Comparison of ENCODE assay signal across 9 mouse cellular contexts in genomic region chr15:97765090-97765794, GRCm38 (mm10). TPM values are rescaled to one million over a fixed set of nuclear protein-coding genes. Genes with fewer than 3 reads are reported as not detected.
DNase-seq lines count a peak whose midpoint lies in the region; ATAC-seq lines count a peak whose summit lies in the region.
"Had no signal": no experiment of that assay in that cellular context is flagged by ENCODE, and none has a peak within 500 bp of the region (broad histone marks: within the 10 kb centered on the region; RNA-seq: fewer than 3 reads in every experiment).

No protein-coding gene starts in this region.

- peaks cover 27% of the 10 kb centered on the region for H3K4me1 ChIP-seq in neural tube, embryonic 11.5 days (ENCODE audit: control insufficient read depth, insufficient read depth, low read length)
- H3K4me1 ChIP-seq in heart, embryonic 16.5 days (ENCODE audit: control insufficient read depth, insufficient read depth, low read length) = peaks cover 19% of the 10 kb centered on the region
- H3K4me1 ChIP-seq in limb, embryonic 15.5 days = peaks cover 51% of the 10 kb centered on the region
- peaks cover 10% of the 10 kb centered on the region; the same call in 1 of the 2 replicates for H3K4me1 ChIP-seq in stomach, embryonic 16.5 days (ENCODE audit: control insufficient read depth, insufficient read depth, low read length)

- H3K27me3 ChIP-seq in neural tube, embryonic 11.5 days (ENCODE audit: control insufficient read depth, insufficient read depth, low read length) = peaks cover 13% of the 10 kb centered on the region; the same call in 1 of the 2 replicates
- H3K27me3 ChIP-seq in heart, embryonic 16.5 days (ENCODE audit: control insufficient read depth, insufficient read depth, low read length) = 0 out of 2 replicates have a peak, but pooled peaks cover 2% of the 10 kb centered on the region
- H3K27me3 ChIP-seq in limb, embryonic 15.5 days = 0 out of 2 replicates have a peak, but pooled peaks cover 5% of the 10 kb centered on the region
- H3K27me3 ChIP-seq in stomach, embryonic 16.5 days (ENCODE audit: control insufficient read depth, insufficient read depth, low read length) = peaks cover 5% of the 10 kb centered on the region; the same call in 1 of the 2 replicates

- no peak overlapping the region for H3K4me3 ChIP-seq in neural tube, embryonic 11.5 days (ENCODE audit: low read depth, low read length)
- H3K4me3 ChIP-seq in heart, embryonic 16.5 days (ENCODE audit: low read length) = peak overlapping the region; percentile 64
- 0 out of 2 replicates have a peak overlapping the region, but pooled peaks have one; percentile 2 for H3K4me3 ChIP-seq in limb, embryonic 15.5 days
- H3K4me3 ChIP-seq in stomach, embryonic 16.5 days (replicated peaks; ENCODE audit: low read length) = no peak overlapping the region

- DNase-seq in neural tube, embryonic 11.5 days (ENCODE audit: low spot score) = no peak
- no peak for DNase-seq in neural tube, embryonic 10.5 days (ENCODE audit: extremely low spot score, low spot score)
- DNase-seq in thymus, adult 18-20 months = no peak
- no peak for DNase-seq in right cerebral cortex, postnatal 36 days (ENCODE audit: low spot score in 2 of 2)

- H3K4me2 ChIP-seq in neural tube, embryonic 11.5 days (ENCODE audit: low read depth) = peak overlapping the region; percentile 89
- peak overlapping the region; percentile 99 for H3K4me2 ChIP-seq in heart, embryonic 16.5 days (ENCODE audit: low read depth, low read length)
- peak overlapping the region; percentile 20; the same call in 1 of the 2 replicates for H3K4me2 ChIP-seq in limb, embryonic 15.5 days
- H3K4me2 ChIP-seq in stomach, embryonic 16.5 days (ENCODE audit: low read depth, low read length) = peak overlapping the region; percentile 89; the same call in 1 of the 2 replicates

- 31% methylated on average over 13 of the region's 13 CpGs for WGBS in neural tube, embryonic 11.5 days
- WGBS in heart, embryonic 16.5 days = 40% methylated on average over 13 of the region's 13 CpGs
- 49% methylated on average over 13 of the region's 13 CpGs for WGBS in limb, embryonic 15.5 days
- 44% methylated on average over 13 of the region's 13 CpGs for WGBS in stomach, embryonic 16.5 days

- H3K36me3 ChIP-seq in neural tube, embryonic 11.5 days (ENCODE audit: control insufficient read depth, insufficient read depth, low read length) = no peaks in the 10 kb centered on the region
- H3K36me3 ChIP-seq in heart, embryonic 16.5 days (ENCODE audit: control insufficient read depth, insufficient read depth) = no peaks in the 10 kb centered on the region
- peaks cover 3% of the 10 kb centered on the region; the same call in 1 of the 2 replicates for H3K36me3 ChIP-seq in limb, embryonic 15.5 days
- no peaks in the 10 kb centered on the region for H3K36me3 ChIP-seq in stomach, embryonic 16.5 days (ENCODE audit: control insufficient read depth, insufficient read depth, low read length)

- H3K9ac ChIP-seq in neural tube, embryonic 11.5 days (ENCODE audit: low read length) = no peak overlapping the region; the same call in 1 of the 2 replicates
- peak overlapping the region; percentile 56 for H3K9ac ChIP-seq in heart, embryonic 16.5 days (ENCODE audit: low read length)
- H3K9ac ChIP-seq in limb, embryonic 15.5 days = no peak overlapping the region
- no peak overlapping the region for H3K9ac ChIP-seq in stomach, embryonic 16.5 days (ENCODE audit: low read length)

- H3K9me3 ChIP-seq in neural tube, embryonic 11.5 days (ENCODE audit: control insufficient read depth, low read length) = no peaks in the 10 kb centered on the region
- H3K9me3 ChIP-seq in heart, embryonic 16.5 days (replicated peaks; ENCODE audit: control insufficient read depth, low read length) = no peaks in the 10 kb centered on the region
- no peaks in the 10 kb centered on the region for H3K9me3 ChIP-seq in limb, embryonic 15.5 days
- H3K9me3 ChIP-seq in stomach, embryonic 16.5 days (replicated peaks; ENCODE audit: control insufficient read depth, low read length) = no peaks in the 10 kb centered on the region

- no peak overlapping the region for H3K27ac ChIP-seq in neural tube, embryonic 11.5 days (ENCODE audit: low read depth, low read length)
- peak overlapping the region; percentile 38; the same call in 1 of the 2 replicates for H3K27ac ChIP-seq in heart, embryonic 16.5 days (ENCODE audit: low read length)
- no peak overlapping the region for H3K27ac ChIP-seq in limb, embryonic 15.5 days
- H3K27ac ChIP-seq in stomach, embryonic 16.5 days (ENCODE audit: low read length) = no peak overlapping the region
- H3K27ac ChIP-seq: macrophage had no signal

- ATAC-seq in neural tube, embryonic 11.5 days (ENCODE audit: insufficient read depth, low FRiP score, low TSS enrichment) = no peak
- no peak for ATAC-seq in heart, embryonic 16.5 days (replicated peaks; ENCODE audit: extremely low read depth, insufficient read depth, low FRiP score)
- no peak for ATAC-seq in limb, embryonic 15.5 days (ENCODE audit: insufficient number of reproducible peaks, low FRiP score, low TSS enrichment, low read depth)
- ATAC-seq in stomach, embryonic 16.5 days (ENCODE audit: insufficient read depth, low FRiP score) = no peak
- ATAC-seq in frontal cortex, adult (ENCODE audit: low TSS enrichment) = no peak

RNA-seq across cellular contexts. Expression of gene Rapgef3, which starts 2.5 kb away (rescaled TPM):
- 3.5 and 6.0 TPM in 2 replicates for polyA plus RNA-seq in neural tube, embryonic 11.5 days (2014; fragmentation: Nextera tagmentation; extraction: Ambion mirVana)
- 26.3 and 28.7 TPM in 2 replicates for polyA plus RNA-seq in heart, embryonic 16.5 days (2015; fragmentation: Nextera tagmentation; extraction: Ambion mirVana)
- polyA plus RNA-seq in limb, embryonic 15.5 days (2015; fragmentation: Nextera tagmentation; extraction: Ambion mirVana) = 9.8 and 10.7 TPM in 2 replicates
- 9.4 and 12.6 TPM in 2 replicates for polyA plus RNA-seq in stomach, embryonic 16.5 days (2015; fragmentation: Nextera tagmentation; extraction: Ambion mirVana)

RNA-seq across cellular contexts. Expression of gene Slc48a1, which starts 13.1 kb away (rescaled TPM):
- 29.2 and 29.3 TPM in 2 replicates for polyA plus RNA-seq in neural tube, embryonic 11.5 days (2014; fragmentation: Nextera tagmentation; extraction: Ambion mirVana)
- 71.0 and 76.0 TPM in 2 replicates for polyA plus RNA-seq in heart, embryonic 16.5 days (2015; fragmentation: Nextera tagmentation; extraction: Ambion mirVana)
- polyA plus RNA-seq in limb, embryonic 15.5 days (2015; fragmentation: Nextera tagmentation; extraction: Ambion mirVana) = 58.7 and 59.0 TPM in 2 replicates
- polyA plus RNA-seq in stomach, embryonic 16.5 days (2015; fragmentation: Nextera tagmentation; extraction: Ambion mirVana) = 36.5 and 39.3 TPM in 2 replicates

RNA-seq across cellular contexts. Expression of gene Endou, which starts 34.1 kb away (rescaled TPM):
- polyA plus RNA-seq in neural tube, embryonic 11.5 days (2014; fragmentation: Nextera tagmentation; extraction: Ambion mirVana) = 0.20 and 0.32 TPM in 2 replicates
- 2.8 and 9.6 TPM in 2 replicates for polyA plus RNA-seq in heart, embryonic 16.5 days (2015; fragmentation: Nextera tagmentation; extraction: Ambion mirVana)
- polyA plus RNA-seq in limb, embryonic 15.5 days (2015; fragmentation: Nextera tagmentation; extraction: Ambion mirVana) = 60.0 and 68.0 TPM in 2 replicates
- 6.4 and 18.3 TPM in 2 replicates for polyA plus RNA-seq in stomach, embryonic 16.5 days (2015; fragmentation: Nextera tagmentation; extraction: Ambion mirVana)

RNA-seq across cellular contexts. Expression of gene Rpap3, which starts 59.6 kb away (rescaled TPM):
- polyA plus RNA-seq in neural tube, embryonic 11.5 days (2014; fragmentation: Nextera tagmentation; extraction: Ambion mirVana) = 43.6 and 45.8 TPM in 2 replicates
- polyA plus RNA-seq in heart, embryonic 16.5 days (2015; fragmentation: Nextera tagmentation; extraction: Ambion mirVana) = 18.1 and 22.9 TPM in 2 replicates
- polyA plus RNA-seq in limb, embryonic 15.5 days (2015; fragmentation: Nextera tagmentation; extraction: Ambion mirVana) = 20.8 and 21.2 TPM in 2 replicates
- 20.5 and 20.6 TPM in 2 replicates for polyA plus RNA-seq in stomach, embryonic 16.5 days (2015; fragmentation: Nextera tagmentation; extraction: Ambion mirVana)

Comparison
In these comparisons a context has a peak if more than half of its experiments do, and no peak if none do; other contexts are left out.
1. H3K4me2 ChIP-seq: peak in every context shown above with its lines; median percentile 99 in heart, embryonic 16.5 days; 89 in neural tube, embryonic 11.5 days; 89 in stomach, embryonic 16.5 days; 20 in limb, embryonic 15.5 days.
2. H3K4me3 ChIP-seq: peak in heart, embryonic 16.5 days (single experiment) and limb, embryonic 15.5 days (single experiment); none in neural tube, embryonic 11.5 days (single experiment) and stomach, embryonic 16.5 days (single experiment).